14 mouse cellular contexts compared by ENCODE assay signal in the genomic region with DNA sequence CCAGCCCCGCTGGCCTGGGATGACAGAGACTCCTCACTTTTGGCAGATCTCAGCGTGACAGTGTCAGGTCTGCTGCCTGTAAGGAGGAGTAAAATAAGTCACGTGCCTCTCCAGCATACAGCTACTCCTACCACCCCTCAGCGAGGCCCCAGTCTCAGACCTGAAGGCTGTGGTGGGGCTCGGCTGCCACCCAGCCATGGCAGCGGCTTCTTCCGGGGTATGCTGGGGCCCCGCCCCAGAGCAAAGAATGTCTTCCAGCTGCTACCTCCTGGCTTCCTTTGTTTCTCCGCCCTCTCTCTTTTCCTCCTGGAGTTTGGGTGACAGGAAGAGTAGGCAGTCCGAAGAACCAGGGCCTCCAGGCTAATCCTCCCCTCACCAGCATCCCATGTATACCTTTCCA. TPM values are rescaled to one million over a fixed set of nuclear protein-coding genes. Genes with fewer than 3 reads are reported as not detected.
A peak's percentile ranks its signal among the peaks of the same experiment; 100 is the strongest.
DNase-seq lines count a peak whose midpoint lies in the region; ATAC-seq and TF ChIP-seq lines count a peak whose summit lies in the region.
"Had no signal": no experiment of that assay in that cellular context is flagged by ENCODE, and none has a peak within 500 bp of the region (broad histone marks: within the 10 kb centered on the region; RNA-seq: fewer than 3 reads in every experiment).

No protein-coding gene starts in this region.

- H3K4me2 ChIP-seq in heart, embryonic 11.5 days: peak overlapping the region; percentile 44
- peak overlapping the region; percentile 47 for H3K4me2 ChIP-seq in embryonic facial prominence, embryonic 14.5 days (ENCODE audit: low read depth, low read length)
- peak overlapping the region; percentile 43 for H3K4me2 ChIP-seq in lung, embryonic 14.5 days
- H3K4me2 ChIP-seq: hindbrain, embryonic 15.5 days had no signal

- H3K4me1 ChIP-seq in heart, embryonic 11.5 days (ENCODE audit: control insufficient read depth, insufficient read depth, low read length): peaks cover 11% of the 10 kb centered on the region
- H3K4me1 ChIP-seq in ES-Bruce4 (ENCODE audit: control insufficient read depth, insufficient read depth, low read length): peaks cover 1% of the 10 kb centered on the region
- 0 out of 2 replicates have a peak, but pooled peaks cover 11% of the 10 kb centered on the region for H3K4me1 ChIP-seq in embryonic facial prominence, embryonic 14.5 days (ENCODE audit: control insufficient read depth, insufficient read depth, low read length)
- H3K4me1 ChIP-seq in lung, embryonic 14.5 days (ENCODE audit: insufficient read depth): peaks cover 7% of the 10 kb centered on the region

- TF ChIP-seq EP300 in ES-Bruce4 (IDR thresholded peaks at IDR 0.05; ENCODE audit: insufficient read depth, low read depth, low read length): no peak

- no peak for DNase-seq in heart, adult 18-20 months
- peak; percentile 65 for DNase-seq in embryonic facial prominence, embryonic 14.5 days (ENCODE audit: low spot score)
- peak; percentile 49 for DNase-seq in lung, embryonic 14.5 days
- no peak for DNase-seq in gastrocnemius, postnatal 4 days (ENCODE audit: low spot score in 2 of 2)
- DNase-seq in layer of hippocampus, postnatal 10 days (ENCODE audit: low spot score in 2 of 2): no peak
- DNase-seq in cerebellum, adult 18-20 months: no peak
- DNase-seq: cerebellum, adult 2 months; left cerebral cortex, postnatal 4 days; midbrain, embryonic 14.5 days; thymus, postnatal 4 days had no signal

- 16% methylated on average over 10 of the region's 10 CpGs for WGBS in heart, embryonic 11.5 days (ENCODE audit: insufficient replicate concordance)
- 23% methylated on average over 10 of the region's 10 CpGs for WGBS in embryonic facial prominence, embryonic 14.5 days
- 21% methylated on average over 9 of the region's 10 CpGs for WGBS in lung, embryonic 14.5 days

- H3K27ac ChIP-seq in heart, embryonic 11.5 days (ENCODE audit: low read depth, low read length): no peak overlapping the region
- no peak overlapping the region for H3K27ac ChIP-seq in ES-Bruce4 (ENCODE audit: insufficient read depth, low read length)
- H3K27ac ChIP-seq in embryonic facial prominence, embryonic 14.5 days (replicated peaks; ENCODE audit: low read depth, low read length): peak overlapping the region; percentile 48
- H3K27ac ChIP-seq in lung, embryonic 14.5 days (ENCODE audit: low read depth): peak overlapping the region; percentile 50; the same call in 1 of the 2 replicates
- H3K27ac ChIP-seq: hindbrain, embryonic 15.5 days had no signal

- 0 out of 2 replicates have a peak, but pooled peaks cover 3% of the 10 kb centered on the region for H3K27me3 ChIP-seq in heart, embryonic 11.5 days (ENCODE audit: control insufficient read depth, insufficient read depth, low read length)
- no peaks in the 10 kb centered on the region for H3K27me3 ChIP-seq in ES-Bruce4 (ENCODE audit: control insufficient read depth, insufficient read depth, low read length, poor library complexity, severe bottlenecking)
- no peaks in the 10 kb centered on the region for H3K27me3 ChIP-seq in embryonic facial prominence, embryonic 14.5 days (replicated peaks; ENCODE audit: control insufficient read depth, insufficient read depth, low read length)
- no peaks in the 10 kb centered on the region for H3K27me3 ChIP-seq in lung, embryonic 14.5 days (ENCODE audit: insufficient read depth, low read length)
- H3K27me3 ChIP-seq: hindbrain, embryonic 15.5 days had no signal

- no peak for TF ChIP-seq CTCF in ES-Bruce4 (IDR thresholded peaks at IDR 0.05; ENCODE audit: low read depth, low read length)
- TF ChIP-seq CTCF in lung, embryonic 14.5 days (IDR thresholded peaks at IDR 0.05; ENCODE audit: low read depth): no peak

- no peak for ATAC-seq in heart, embryonic 11.5 days (replicated peaks; ENCODE audit: insufficient number of reproducible peaks, low FRiP score, low TSS enrichment)
- peak; percentile 47 for ATAC-seq in embryonic facial prominence, embryonic 14.5 days (ENCODE audit: low read depth)
- peak; percentile 66 for ATAC-seq in lung, embryonic 14.5 days (ENCODE audit: insufficient read depth)
- ATAC-seq: CD4-positive, CD25-positive, alpha-beta regulatory T cell, adult 4 months had no signal

- no peak for TF ChIP-seq POLR2A in ES-Bruce4 (IDR thresholded peaks at IDR 0.05; ENCODE audit: insufficient read depth, low read length)

- peak overlapping the region; percentile 43; the same call in 1 of the 2 replicates for H3K9ac ChIP-seq in heart, embryonic 11.5 days (ENCODE audit: low read depth, low read length)
- 0 out of 2 replicates have a peak overlapping the region, but pooled peaks have one; percentile 17 for H3K9ac ChIP-seq in ES-Bruce4 (ENCODE audit: low read depth, poor library complexity, severe bottlenecking)
- H3K9ac ChIP-seq in embryonic facial prominence, embryonic 14.5 days (ENCODE audit: low read depth, low read length): peak overlapping the region; percentile 35; the same call in 1 of the 2 replicates
- peak overlapping the region; percentile 32 for H3K9ac ChIP-seq in lung, embryonic 14.5 days
- H3K9ac ChIP-seq: hindbrain, embryonic 15.5 days had no signal

- H3K4me3 ChIP-seq in heart, embryonic 11.5 days (ENCODE audit: low read depth, low read length): no peak overlapping the region; the same call in 1 of the 2 replicates
- H3K4me3 ChIP-seq in ES-Bruce4 (ENCODE audit: low read depth, low read length): 0 out of 2 replicates have a peak overlapping the region, but pooled peaks have one; percentile 0
- H3K4me3 ChIP-seq in embryonic facial prominence, embryonic 14.5 days (ENCODE audit: low read depth, low read length): peak overlapping the region; percentile 18
- H3K4me3 ChIP-seq in lung, embryonic 14.5 days (ENCODE audit: low read depth, low read length): no peak overlapping the region
- H3K4me3 ChIP-seq: hindbrain, embryonic 15.5 days had no signal

- H3K9me3 ChIP-seq in heart, embryonic 11.5 days (replicated peaks; ENCODE audit: control insufficient read depth, low read length): no peaks in the 10 kb centered on the region
- H3K9me3 ChIP-seq in ES-Bruce4 (replicated peaks; ENCODE audit: control insufficient read depth, insufficient read depth, low read length, poor library complexity, severe bottlenecking): no peaks in the 10 kb centered on the region
- H3K9me3 ChIP-seq in embryonic facial prominence, embryonic 14.5 days (ENCODE audit: control insufficient read depth, low read length): no peaks in the 10 kb centered on the region
- no peaks in the 10 kb centered on the region for H3K9me3 ChIP-seq in lung, embryonic 14.5 days (ENCODE audit: low read depth, low read length)
- H3K9me3 ChIP-seq: hindbrain, embryonic 15.5 days had no signal

- H3K36me3 ChIP-seq in heart, embryonic 11.5 days (ENCODE audit: control insufficient read depth, insufficient read depth, low read length): peaks cover 21% of the 10 kb centered on the region
- no peaks in the 10 kb centered on the region for H3K36me3 ChIP-seq in ES-Bruce4 (ENCODE audit: control insufficient read depth, insufficient read depth, low read length, poor library complexity, severe bottlenecking)
- H3K36me3 ChIP-seq in embryonic facial prominence, embryonic 14.5 days (ENCODE audit: control insufficient read depth, insufficient read depth, low read length): peaks cover 58% of the 10 kb centered on the region
- peaks cover 77% of the 10 kb centered on the region for H3K36me3 ChIP-seq in lung, embryonic 14.5 days (ENCODE audit: insufficient read depth)

RNA-seq across cellular contexts. Expression of gene Arhgap33, which starts 8.9 kb away (rescaled TPM):
- polyA plus RNA-seq in heart, embryonic 11.5 days (2014; fragmentation: Nextera tagmentation; extraction: Ambion mirVana): 6.0 and 7.2 TPM in 2 replicates
- total RNA-seq in heart, adult 18-20 months (2021): under 1 TPM; 0.36 to 0.50 TPM
- 6.0 and 6.5 TPM in 2 replicates for polyA plus RNA-seq in ES-Bruce4 (2011; ENCODE audit: insufficient read depth, insufficient read length, low read depth, missing spikeins)
- 9.7 and 10.9 TPM in 2 replicates for polyA plus RNA-seq in embryonic facial prominence, embryonic 14.5 days (2014; fragmentation: Nextera tagmentation; extraction: Ambion mirVana)
- polyA plus RNA-seq in lung, embryonic 14.5 days (2014; fragmentation: Nextera tagmentation; extraction: Ambion mirVana): 13.8 and 14.3 TPM in 2 replicates
- total RNA-seq in gastrocnemius, postnatal 4 days (2021): 1 to 10 TPM; 9.6 to 9.8 TPM
- 100 to 1,000 TPM; 218 to 232 TPM for total RNA-seq in layer of hippocampus, postnatal 10 days (2021)

RNA-seq across cellular contexts. Expression of gene Hspb6, which starts 26.0 kb away (rescaled TPM):
- 10.7 and 12.5 TPM in 2 replicates for polyA plus RNA-seq in heart, embryonic 11.5 days (2014; fragmentation: Nextera tagmentation; extraction: Ambion mirVana)
- 100 to 1,000 TPM; 845 to 870 TPM for total RNA-seq in heart, adult 18-20 months (2021)
- polyA plus RNA-seq in ES-Bruce4 (2011; ENCODE audit: insufficient read depth, insufficient read length, low read depth, missing spikeins): 6.4 and 7.0 TPM in 2 replicates
- polyA plus RNA-seq in embryonic facial prominence, embryonic 14.5 days (2014; fragmentation: Nextera tagmentation; extraction: Ambion mirVana): 16.8 and 20.4 TPM in 2 replicates
- 24.9 and 26.0 TPM in 2 replicates for polyA plus RNA-seq in lung, embryonic 14.5 days (2014; fragmentation: Nextera tagmentation; extraction: Ambion mirVana)
- total RNA-seq in gastrocnemius, postnatal 4 days (2021): 100 to 1,000 TPM; 182 to 186 TPM
- total RNA-seq in layer of hippocampus, postnatal 10 days (2021): 1 to 10 TPM; 5.3 to 5.6 TPM

RNA-seq across cellular contexts. Expression of gene Proser3, which starts 26.1 kb away (rescaled TPM):
- polyA plus RNA-seq in heart, embryonic 11.5 days (2014; fragmentation: Nextera tagmentation; extraction: Ambion mirVana): 10.3 and 12.7 TPM in 2 replicates
- total RNA-seq in heart, adult 18-20 months (2021): 1 to 10 TPM; 2.1 to 4.6 TPM
- polyA plus RNA-seq in ES-Bruce4 (2011; ENCODE audit: insufficient read depth, insufficient read length, low read depth, missing spikeins): 16.8 and 17.3 TPM in 2 replicates
- polyA plus RNA-seq in embryonic facial prominence, embryonic 14.5 days (2014; fragmentation: Nextera tagmentation; extraction: Ambion mirVana): 8.1 and 9.9 TPM in 2 replicates
- 18.3 and 18.7 TPM in 2 replicates for polyA plus RNA-seq in lung, embryonic 14.5 days (2014; fragmentation: Nextera tagmentation; extraction: Ambion mirVana)
- total RNA-seq in gastrocnemius, postnatal 4 days (2021): 10 to 100 TPM; 10.1 to 10.4 TPM
- 1 to 10 TPM; 3.4 to 4.4 TPM for total RNA-seq in layer of hippocampus, postnatal 10 days (2021)

RNA-seq across cellular contexts. Expression of gene Prodh2, which starts 32.5 kb away (rescaled TPM):
- polyA plus RNA-seq in heart, embryonic 11.5 days (2014; fragmentation: Nextera tagmentation; extraction: Ambion mirVana): 0.37 TPM in 1 of 2 replicates, not detected in the other
- total RNA-seq in heart, adult 18-20 months (2021): not detected
- 0.58 TPM in 1 of 2 replicates, not detected in the other for polyA plus RNA-seq in ES-Bruce4 (2011; ENCODE audit: insufficient read depth, insufficient read length, low read depth, missing spikeins)
- polyA plus RNA-seq in embryonic facial prominence, embryonic 14.5 days (2014; fragmentation: Nextera tagmentation; extraction: Ambion mirVana): not detected in 2 replicates
- not detected in 2 replicates for polyA plus RNA-seq in lung, embryonic 14.5 days (2014; fragmentation: Nextera tagmentation; extraction: Ambion mirVana)
- under 1 TPM in 1 of 2 experiments, not detected in 1; 0.44 TPM for total RNA-seq in gastrocnemius, postnatal 4 days (2021)
- total RNA-seq in layer of hippocampus, postnatal 10 days (2021): under 1 TPM in 1 of 2 experiments, not detected in 1; 0.69 TPM
- polyA plus RNA-seq: CD4-positive, CD25-positive, alpha-beta regulatory T cell, adult 4 months; cerebellum, adult 2 months; midbrain, embryonic 14.5 days had no signal

RNA-seq across cellular contexts. Expression of gene Lin37, which starts 33.7 kb away (rescaled TPM):
- 33.6 and 34.8 TPM in 2 replicates for polyA plus RNA-seq in heart, embryonic 11.5 days (2014; fragmentation: Nextera tagmentation; extraction: Ambion mirVana)
- total RNA-seq in heart, adult 18-20 months (2021): 10 to 100 TPM; 16.8 to 18.8 TPM
- 23.3 and 29.3 TPM in 2 replicates for polyA plus RNA-seq in ES-Bruce4 (2011; ENCODE audit: insufficient read depth, insufficient read length, low read depth, missing spikeins)
- polyA plus RNA-seq in embryonic facial prominence, embryonic 14.5 days (2014; fragmentation: Nextera tagmentation; extraction: Ambion mirVana): 45.7 and 50.5 TPM in 2 replicates
- polyA plus RNA-seq in lung, embryonic 14.5 days (2014; fragmentation: Nextera tagmentation; extraction: Ambion mirVana): 33.7 and 34.7 TPM in 2 replicates
- 10 to 100 TPM; 17.3 to 18.6 TPM for total RNA-seq in gastrocnemius, postnatal 4 days (2021)
- total RNA-seq in layer of hippocampus, postnatal 10 days (2021): 10 to 100 TPM; 28.2 to 36.6 TPM

Comparison
In these comparisons a context has a peak if more than half of its experiments do, and no peak if none do; other contexts are left out.
1. H3K27ac ChIP-seq: peak in embryonic facial prominence, embryonic 14.5 days (single experiment) and lung, embryonic 14.5 days (single experiment); none in heart, embryonic 11.5 days (single experiment) and ES-Bruce4 (single experiment).
2. H3K4me3 ChIP-seq: peak in ES-Bruce4 (single experiment) and embryonic facial prominence, embryonic 14.5 days (single experiment); none in heart, embryonic 11.5 days (single experiment) and lung, embryonic 14.5 days (single experiment).
3. DNase-seq: peak in embryonic facial prominence, embryonic 14.5 days (single experiment) and lung, embryonic 14.5 days (single experiment); none in heart, adult 18-20 months (0 of 2), gastrocnemius, postnatal 4 days (0 of 2), layer of hippocampus, postnatal 10 days (0 of 2) and cerebellum, adult 18-20 months (0 of 2).
4. Peak in every context shown above with its lines, with median percentiles within 50 percentile points of each other: H3K4me2 ChIP-seq and H3K9ac ChIP-seq.